9 mouse cellular contexts compared by ENCODE assay signal in the genomic region with DNA sequence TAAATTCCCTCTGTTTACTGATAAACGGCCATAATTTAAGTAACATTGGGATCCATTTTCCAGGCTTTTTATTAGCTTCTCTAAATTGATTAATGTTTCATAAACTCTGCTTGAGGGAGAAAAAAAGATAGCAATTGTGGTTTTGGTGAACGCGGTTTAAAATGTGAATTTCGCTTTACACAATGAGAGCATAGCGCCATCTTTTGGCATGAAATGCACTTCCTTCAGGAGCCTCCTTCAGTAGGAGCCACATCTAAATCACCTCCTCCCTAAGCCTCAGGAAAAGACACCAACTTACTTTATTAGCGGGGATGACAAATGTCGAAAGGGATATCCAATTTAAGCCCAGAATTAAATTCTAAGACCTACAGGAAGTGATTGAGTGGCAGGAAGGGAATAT.
DNase-seq lines count a peak whose midpoint lies in the region; ATAC-seq lines count a peak whose summit lies in the region.
"Had no signal": no experiment of that assay in that cellular context is flagged by ENCODE, and none has a peak within 500 bp of the region (broad histone marks: within the 10 kb centered on the region; RNA-seq: fewer than 3 reads in every experiment).

No protein-coding gene starts in this region.

- no peak overlapping the region for H3K4me3 ChIP-seq in neural tube, embryonic 13.5 days
- H3K4me3 ChIP-seq in neural tube, embryonic 15.5 days (replicated peaks): no peak overlapping the region
- H3K4me3 ChIP-seq: liver, embryonic 15.5 days had no signal

- no peaks in the 10 kb centered on the region for H3K27me3 ChIP-seq in neural tube, embryonic 13.5 days
- H3K27me3 ChIP-seq in neural tube, embryonic 15.5 days (replicated peaks): no peaks in the 10 kb centered on the region
- H3K27me3 ChIP-seq: liver, embryonic 15.5 days had no signal

- H3K4me1 ChIP-seq in neural tube, embryonic 13.5 days (replicated peaks): no peaks in the 10 kb centered on the region
- no peaks in the 10 kb centered on the region for H3K4me1 ChIP-seq in neural tube, embryonic 15.5 days
- H3K4me1 ChIP-seq: liver, embryonic 15.5 days had no signal

- ATAC-seq in neural tube, embryonic 13.5 days (ENCODE audit: low read depth): no peak
- ATAC-seq in neural tube, embryonic 15.5 days (ENCODE audit: low FRiP score): no peak

- no peaks in the 10 kb centered on the region for H3K9me3 ChIP-seq in neural tube, embryonic 13.5 days
- H3K9me3 ChIP-seq in neural tube, embryonic 15.5 days (replicated peaks): no peaks in the 10 kb centered on the region
- H3K9me3 ChIP-seq: liver, embryonic 15.5 days had no signal

- WGBS in neural tube, embryonic 13.5 days: 28% methylated on average over 7 of the region's 7 CpGs
- WGBS in neural tube, embryonic 15.5 days: 24% methylated on average over 7 of the region's 7 CpGs

- H3K9ac ChIP-seq in neural tube, embryonic 13.5 days: no peak overlapping the region
- no peak overlapping the region for H3K9ac ChIP-seq in neural tube, embryonic 15.5 days (replicated peaks)
- H3K9ac ChIP-seq: liver, embryonic 15.5 days had no signal

- H3K27ac ChIP-seq in neural tube, embryonic 13.5 days (replicated peaks): no peak overlapping the region
- H3K27ac ChIP-seq in neural tube, embryonic 15.5 days (replicated peaks): no peak overlapping the region
- H3K27ac ChIP-seq: liver, embryonic 15.5 days had no signal

- H3K4me2 ChIP-seq in neural tube, embryonic 13.5 days: 0 out of 2 replicates have a peak overlapping the region, but pooled peaks have one; percentile 20
- no peak overlapping the region; the same call in 1 of the 2 replicates for H3K4me2 ChIP-seq in neural tube, embryonic 15.5 days
- H3K4me2 ChIP-seq: liver, embryonic 15.5 days had no signal

- no peaks in the 10 kb centered on the region for H3K36me3 ChIP-seq in neural tube, embryonic 13.5 days
- no peaks in the 10 kb centered on the region for H3K36me3 ChIP-seq in neural tube, embryonic 15.5 days
- H3K36me3 ChIP-seq: liver, embryonic 15.5 days had no signal

- peak; percentile 82 for DNase-seq in embryo, embryonic 10 days (ENCODE audit: low spot score)
- no peak for DNase-seq in embryo, embryonic 9.5 days (ENCODE audit: extremely low spot score)
- peak; percentile 18 for DNase-seq in layer of hippocampus, adult 9-11 months
- peak; percentile 16 for DNase-seq in right cerebral cortex, postnatal 4 days
- no peak for DNase-seq in thymus, postnatal 36 days
- no peak for DNase-seq in B cell, adult 2 months

Comparison
In these comparisons a context has a peak if more than half of its experiments do, and no peak if none do; other contexts are left out.
1. DNase-seq: peak in embryo, embryonic 10 days (single experiment), layer of hippocampus, adult 9-11 months (single experiment) and right cerebral cortex, postnatal 4 days (single experiment); none in embryo, embryonic 9.5 days (single experiment), thymus, postnatal 36 days (0 of 2) and B cell, adult 2 months (0 of 2).